Mouse (Mus musculus) spleen, adult 2 months (tissue): ENCODE data around the gene Syce2. TPM values are rescaled to one million over a fixed set of nuclear protein-coding genes. Genes with fewer than 3 reads are reported as not detected.

Source experiments
- DNase-seq, 2 experiments: peaks; one replicate each; pipeline versions ENCODE4 v3.0.0 to v3.0.0-alpha.2; 2012 to 2021; ENCODE audit warnings: low spot score in 2 of 2, low read depth in 1 of 2
- H3K27ac ChIP-seq: fragments of 200-500 bp; 2 replicates; pipeline ENCODE4 v1.5.1; 2012; ENCODE audit warnings: low read length, inconsistent platforms; ENCODE audit not compliant: insufficient read depth
- H3K27me3 ChIP-seq: fragments of 200-500 bp; 2 replicates; pipeline ENCODE4 v1.6.1; 2012; ENCODE audit warnings: mild to moderate bottlenecking, moderate library complexity, low read length, inconsistent platforms; ENCODE audit not compliant: control insufficient read depth, insufficient read depth
- H3K36me3 ChIP-seq: fragments of 200-500 bp; 2 replicates; pipeline ENCODE4 v1.6.1; 2012; ENCODE audit warnings: mild to moderate bottlenecking, low read length, inconsistent platforms; ENCODE audit not compliant: control insufficient read depth, insufficient read depth
- H3K4me1 ChIP-seq: fragments of 200-500 bp; 2 replicates; pipeline ENCODE4 v1.6.1; 2011; ENCODE audit warnings: inconsistent platforms; ENCODE audit not compliant: control insufficient read depth, insufficient read depth, insufficient read length
- H3K4me3 ChIP-seq: fragments of 200-500 bp; 2 replicates; pipeline ENCODE4 v1.5.1; 2011; ENCODE audit warnings: mild to moderate bottlenecking, inconsistent platforms; ENCODE audit not compliant: insufficient read depth, insufficient read length; ENCODE audit errors: extremely low read depth
- CTCF ChIP-seq: fragments of 200-500 bp; IDR thresholded peaks from 2 replicates; pipeline ENCODE4 v1.5.1; 2011; ENCODE audit warnings: mild to moderate bottlenecking, inconsistent platforms; ENCODE audit not compliant: insufficient read depth, insufficient read length, insufficient replicate concordance; ENCODE audit errors: extremely low read depth
- POLR2A ChIP-seq: fragments of 200-500 bp; IDR thresholded peaks from 2 replicates; pipeline ENCODE4 v1.6.1; 2011; ENCODE audit warnings: low read depth, low read length, inconsistent platforms
- WGBS: fragments of 180-500 bp; shearing (Covaris S2); methylation state at CpG from one replicate; pipeline ENCODE4 v1.1.7; 2018; 5-methylcytosine and 5-hydroxymethylcytosine counted together
- polyA plus RNA-seq: library from polyadenylated mRNA; depleted of rRNA; stranded (reverse); fragments of >200 nt; gene quantifications from 2 replicates; pipeline ENCODE4 v1.2.3, GENCODE M21; 2012

Syce2 gene
- polyA plus RNA-seq, 1 experiment, result 1.8 TPM

- H3K4me1 ChIP-seq, result no peaks in the 10 kb centered on the region; the same call in 1 of the 2 replicates
Observed at GRCm38 (mm10) chr8:84832034-84832717, 39.7 kb upstream of the Syce2 start.

GRCm38 (mm10) chr8:84832759-84833742 lies 38.9 kb upstream of the Syce2 start:
- Histone ChIP-seq H3K4me1 (no peaks in the 10 kb centered on the region; the same call in 1 of the 2 replicates), H3K36me3 (peaks cover 35% of the 10 kb centered on the region), H3K27ac (no peak overlapping the region), H3K27me3 (no peaks in the 10 kb centered on the region), H3K4me3 (peak overlapping the region; percentile 87)
- no peak for DNase-seq
- 37% methylated on average over 10 of the region's 10 CpGs for WGBS
- TF ChIP-seq POLR2A (no peak), CTCF (no peak)

More at GRCm38 (mm10) chr8:84832034-84832717, 39.7 kb upstream of the Syce2 start:
- peak; percentile 53 to 84 for DNase-seq
- Histone ChIP-seq H3K27me3 (no peaks in the 10 kb centered on the region), H3K4me3 (peak overlapping the region; percentile 87), H3K36me3 (peaks cover 26% of the 10 kb centered on the region), H3K27ac (peak overlapping the region; percentile 81)
- TF ChIP-seq CTCF (no peak), POLR2A (peak; percentile 94)
- under 1% methylated on average over 59 of the region's 59 CpGs for WGBS

GRCm38 (mm10) chr8:84834002-84834865 lies 37.7 kb upstream of the Syce2 start:
- TF ChIP-seq CTCF, result no peak
- TF ChIP-seq POLR2A, result no peak
- no peaks in the 10 kb centered on the region for H3K27me3 ChIP-seq
- H3K36me3 ChIP-seq, result peaks cover 40% of the 10 kb centered on the region
- WGBS, result 91% methylated on average over 19 of the region's 19 CpGs
- DNase-seq, result no peak
- no peak overlapping the region for H3K4me3 ChIP-seq
- no peaks in the 10 kb centered on the region; the same call in 1 of the 2 replicates for H3K4me1 ChIP-seq
- H3K27ac ChIP-seq, result no peak overlapping the region

- WGBS, result 76% methylated on average over 10 of the region's 10 CpGs
- Histone ChIP-seq H3K4me3 (no peak overlapping the region), H3K4me1 (no peaks in the 10 kb centered on the region; the same call in 1 of the 2 replicates), H3K27ac (no peak overlapping the region), H3K36me3 (peaks cover 40% of the 10 kb centered on the region), H3K27me3 (no peaks in the 10 kb centered on the region)
- DNase-seq, result no peak
- TF ChIP-seq CTCF (no peak), POLR2A (no peak)
Observed at GRCm38 (mm10) chr8:84834866-84835855, 36.8 kb upstream of the Syce2 start.

GRCm38 (mm10) chr8:84837149-84837911 lies 34.6 kb upstream of the Syce2 start:
- Histone ChIP-seq H3K36me3 (peaks cover 45% of the 10 kb centered on the region), H3K4me3 (no peak overlapping the region), H3K27ac (peak overlapping the region; percentile 37; the same call in 1 of the 2 replicates), H3K27me3 (no peaks in the 10 kb centered on the region), H3K4me1 (no peaks in the 10 kb centered on the region; the same call in 1 of the 2 replicates)
- 94% methylated on average over 8 of the region's 8 CpGs for WGBS
- TF ChIP-seq CTCF (no peak), POLR2A (no peak)
- no peak for DNase-seq
